Comparison of ENCODE assay signal across 17 mouse cellular contexts in the genomic region with DNA sequence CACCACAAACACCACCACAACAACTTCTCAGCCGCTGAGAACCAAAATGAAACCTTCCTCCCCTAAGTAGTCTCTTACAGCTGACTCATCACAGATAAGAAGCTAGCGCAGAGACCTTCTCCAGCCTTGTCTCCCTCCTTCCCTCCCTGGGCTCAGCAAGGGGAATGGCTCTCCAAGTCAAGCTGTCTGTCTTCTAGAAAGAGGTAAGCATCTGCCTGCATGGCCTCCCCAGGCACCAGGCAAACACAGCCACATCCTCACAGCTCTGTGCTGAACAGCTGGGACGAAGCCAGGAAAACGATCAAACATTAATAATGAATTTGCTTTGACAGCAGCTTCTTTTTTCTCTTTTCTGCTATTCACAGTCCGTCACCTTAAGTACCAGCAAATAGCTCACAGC.
A peak's percentile ranks its signal among the peaks of the same experiment; 100 is the strongest.
DNase-seq lines count a peak whose midpoint lies in the region; ATAC-seq and TF ChIP-seq lines count a peak whose summit lies in the region.
"Had no signal": no experiment of that assay in that cellular context is flagged by ENCODE, and none has a peak within 500 bp of the region (broad histone marks: within the 10 kb centered on the region; RNA-seq: fewer than 3 reads in every experiment).

No protein-coding gene starts in this region.

- peaks cover 18% of the 10 kb centered on the region; the same call in 1 of the 2 replicates for H3K4me1 ChIP-seq in heart, embryonic 12.5 days (replicated peaks)
- peaks cover 11% of the 10 kb centered on the region; the same call in 1 of the 2 replicates for H3K4me1 ChIP-seq in liver, embryonic 12.5 days
- peaks cover 11% of the 10 kb centered on the region for H3K4me1 ChIP-seq in liver, postnatal 0 days (ENCODE audit: insufficient read depth)
- H3K4me1 ChIP-seq: midbrain, embryonic 15.5 days had no signal

- TF ChIP-seq EP300 in liver, postnatal 0 days (IDR thresholded peaks at IDR 0.05; ENCODE audit: low read depth), result no peak

- no peak overlapping the region for H3K9ac ChIP-seq in heart, embryonic 12.5 days
- no peak overlapping the region for H3K9ac ChIP-seq in liver, embryonic 12.5 days
- H3K9ac ChIP-seq in liver, postnatal 0 days (replicated peaks), result no peak overlapping the region
- H3K9ac ChIP-seq: embryonic facial prominence, embryonic 13.5 days; limb, embryonic 15.5 days; midbrain, embryonic 15.5 days; neural tube, embryonic 13.5 days had no signal

- H3K27me3 ChIP-seq in heart, embryonic 12.5 days (replicated peaks), result 0 out of 2 replicates have a peak, but pooled peaks cover 6% of the 10 kb centered on the region
- H3K27me3 ChIP-seq in liver, embryonic 12.5 days (replicated peaks), result no peaks in the 10 kb centered on the region
- no peaks in the 10 kb centered on the region for H3K27me3 ChIP-seq in liver, postnatal 0 days (ENCODE audit: insufficient read depth, low read length)
- H3K27me3 ChIP-seq: embryonic facial prominence, embryonic 13.5 days; limb, embryonic 15.5 days; midbrain, embryonic 15.5 days; neural tube, embryonic 13.5 days had no signal

- H3K4me2 ChIP-seq in heart, embryonic 12.5 days, result no peak overlapping the region
- no peak overlapping the region for H3K4me2 ChIP-seq in liver, embryonic 12.5 days
- H3K4me2 ChIP-seq in liver, postnatal 0 days (ENCODE audit: low read depth, low read length), result no peak overlapping the region
- H3K4me2 ChIP-seq: embryonic facial prominence, embryonic 13.5 days; limb, embryonic 15.5 days; midbrain, embryonic 15.5 days; neural tube, embryonic 13.5 days had no signal

- no peak overlapping the region for H3K4me3 ChIP-seq in heart, embryonic 12.5 days
- H3K4me3 ChIP-seq in liver, embryonic 12.5 days, result no peak overlapping the region
- no peak overlapping the region for H3K4me3 ChIP-seq in liver, postnatal 0 days (ENCODE audit: low read depth, low read length)
- H3K4me3 ChIP-seq: embryonic facial prominence, embryonic 13.5 days; heart, adult 2 months; limb, embryonic 15.5 days; midbrain, embryonic 15.5 days; neural tube, embryonic 13.5 days had no signal

- 63% methylated on average over 5 of the region's 5 CpGs for WGBS in heart, embryonic 12.5 days
- 45% methylated on average over 5 of the region's 5 CpGs for WGBS in liver, embryonic 12.5 days (ENCODE audit: insufficient replicate concordance)
- 56% methylated on average over 5 of the region's 5 CpGs for WGBS in liver, postnatal 0 days (ENCODE audit: insufficient replicate concordance)

- no peaks in the 10 kb centered on the region for H3K36me3 ChIP-seq in heart, embryonic 12.5 days
- H3K36me3 ChIP-seq in liver, embryonic 12.5 days, result no peaks in the 10 kb centered on the region
- no peaks in the 10 kb centered on the region for H3K36me3 ChIP-seq in liver, postnatal 0 days (replicated peaks; ENCODE audit: insufficient read depth, low read length)
- H3K36me3 ChIP-seq: embryonic facial prominence, embryonic 13.5 days; limb, embryonic 15.5 days; midbrain, embryonic 15.5 days; neural tube, embryonic 13.5 days had no signal

- no peak for TF ChIP-seq POLR2A in brain, embryonic 14.5 days (IDR thresholded peaks at IDR 0.05; ENCODE audit: borderline replicate concordance, extremely low read depth, insufficient read depth, insufficient read length, poor library complexity, severe bottlenecking)

- ATAC-seq in heart, embryonic 12.5 days (ENCODE audit: insufficient number of reproducible peaks, low FRiP score), result peak; percentile 77
- ATAC-seq in liver, embryonic 12.5 days, result peak; percentile 37; the same call in 1 of the 2 replicates
- no peak for ATAC-seq in liver, postnatal 0 days
- ATAC-seq: midbrain, embryonic 15.5 days had no signal

- DNase-seq in heart, postnatal 4 days, result no peak
- DNase-seq in liver, postnatal 0 days, result no peak
- DNase-seq in brain, embryonic 14.5 days (ENCODE audit: low read depth), result peak; percentile 69
- peak; percentile 77 for DNase-seq in retina, postnatal 1 day
- no peak for DNase-seq in gastrocnemius, adult 8-10 months (ENCODE audit: low spot score in 2 of 2)
- DNase-seq: adrenal gland, adult 2 months; cerebellum, postnatal 25 days; heart, adult 2 months; lung, postnatal 10 days; right cerebral cortex, postnatal 14 days; thymus, postnatal 25 days had no signal

- H3K9me3 ChIP-seq in heart, embryonic 12.5 days (replicated peaks), result no peaks in the 10 kb centered on the region
- no peaks in the 10 kb centered on the region for H3K9me3 ChIP-seq in liver, embryonic 12.5 days (replicated peaks)
- H3K9me3 ChIP-seq in liver, postnatal 0 days (ENCODE audit: low read length), result no peaks in the 10 kb centered on the region
- H3K9me3 ChIP-seq: embryonic facial prominence, embryonic 13.5 days; limb, embryonic 15.5 days; midbrain, embryonic 15.5 days; neural tube, embryonic 13.5 days had no signal

- no peak overlapping the region for H3K27ac ChIP-seq in heart, embryonic 12.5 days (ENCODE audit: poor library complexity, severe bottlenecking)
- H3K27ac ChIP-seq in liver, embryonic 12.5 days, result no peak overlapping the region
- H3K27ac ChIP-seq in liver, postnatal 0 days (ENCODE audit: low read depth), result no peak overlapping the region
- H3K27ac ChIP-seq: embryonic facial prominence, embryonic 13.5 days; heart, adult 2 months; limb, embryonic 15.5 days; midbrain, embryonic 15.5 days; neural tube, embryonic 13.5 days had no signal

- TF ChIP-seq CTCF in liver, postnatal 0 days (IDR thresholded peaks at IDR 0.05; ENCODE audit: low read depth), result no peak
- no peak for TF ChIP-seq CTCF in brain, embryonic 14.5 days (IDR thresholded peaks at IDR 0.05; ENCODE audit: borderline replicate concordance, extremely low read depth, insufficient read depth, insufficient read length)

Comparison
In these comparisons a context has a peak if more than half of its experiments do, and no peak if none do; other contexts are left out.
1. DNase-seq: peak in brain, embryonic 14.5 days (single experiment) and retina, postnatal 1 day (single experiment); none in heart, postnatal 4 days (single experiment), liver, postnatal 0 days (single experiment) and gastrocnemius, adult 8-10 months (0 of 2).